Mouse (Mus musculus): Measurements from ENCODE around the gene Hnf4a. TPM values are rescaled to one million over a fixed set of nuclear protein-coding genes. Genes with fewer than 3 reads are reported as not detected.

Gene Hnf4a
- total and polyA plus RNA-seq, 3 experiments: 0.39 to 1.1 TPM; not detected in 1

- H3K9me3 ChIP-seq (replicated peaks; ENCODE audit: insufficient read depth, low read length): no peaks in the 10 kb centered on the region
- no peak overlapping the region for H3K27ac ChIP-seq (ENCODE audit: control insufficient read depth, low read depth, low read length)
- TF ChIP-seq ZC3H11A (IDR thresholded peaks at IDR 0.05; ENCODE audit: low read depth, low read length) (no peak), MAZ (IDR thresholded peaks at IDR 0.05; ENCODE audit: low read depth, low read length) (no peak), SIN3A (IDR thresholded peaks at IDR 0.05; ENCODE audit: low read length) (no peak)
- H3K4me1 ChIP-seq (ENCODE audit: control insufficient read depth in 1 of 2, insufficient read depth in 2 of 2, low read length in 2 of 2): peaks cover 6 to 14% of the 10 kb centered on the region in 2 experiments; a peak in 2 of 4 replicates
- H3K27me3 ChIP-seq (ENCODE audit: control insufficient read depth in 1 of 2, insufficient read depth in 2 of 2, low read length in 2 of 2): no peaks in the 10 kb centered on the region
- no peaks in the 10 kb centered on the region for H3K79me2 ChIP-seq (ENCODE audit: control insufficient read depth, insufficient read depth, low read length, poor library complexity)
- H3K36me3 ChIP-seq (ENCODE audit: control insufficient read depth in 1 of 2, insufficient read depth in 2 of 2, low read length in 2 of 2): peaks cover 0 to 9% of the 10 kb centered on the region in 2 experiments; a peak in 2 of 4 replicates
- peak overlapping the region; percentile 20; the same call in 1 of the 2 replicates for H3K9ac ChIP-seq (ENCODE audit: control insufficient read depth, low read depth, low read length, poor library complexity, severe bottlenecking)
- no peak overlapping the region for H3K4me3 ChIP-seq (ENCODE audit: control insufficient read depth in 1 of 2, insufficient read depth in 1 of 2, low read depth in 2 of 2, low read length in 2 of 2)
- no peak for DNase-seq (ENCODE audit: low read depth, low spot score)
Measured at GRCm38 (mm10) chr2:163590996-163591395, 84.4 kb downstream of the Hnf4a start.

- H3K36me3 ChIP-seq (ENCODE audit: control insufficient read depth in 1 of 2, insufficient read depth in 2 of 2, low read length in 2 of 2): peaks cover 0 to 10% of the 10 kb centered on the region in 2 experiments; a peak in 2 of 4 replicates
- peaks cover 10 to 11% of the 10 kb centered on the region in 2 experiments for H3K4me1 ChIP-seq (ENCODE audit: control insufficient read depth in 1 of 2, insufficient read depth in 2 of 2, low read length in 2 of 2)
- TF ChIP-seq USF2 (IDR thresholded peaks at IDR 0.05; ENCODE audit: borderline replicate concordance in 1 of 2, insufficient read depth in 1 of 2, low read depth in 1 of 2, low read length in 2 of 2) (no peak), HCFC1 (IDR thresholded peaks at IDR 0.05; ENCODE audit: low read depth, low read length) (no peak), CHD1 (IDR thresholded peaks at IDR 0.05; ENCODE audit: low read depth, low read length) (no peak), NRF1 (IDR thresholded peaks at IDR 0.05; ENCODE audit: insufficient read depth, low read depth, low read length, poor library complexity, severe bottlenecking) (no peak), EP300 (IDR thresholded peaks at IDR 0.05; ENCODE audit: low read depth in 1 of 2, low read length in 2 of 2) (no peak), ZC3H11A (IDR thresholded peaks at IDR 0.05; ENCODE audit: low read depth, low read length) (peak; percentile 36; the same call in 1 of the 2 replicates), RAD21 (IDR thresholded peaks at IDR 0.05; ENCODE audit: low read depth, low read length) (peak; percentile 50), POLR2AphosphoS5 (IDR thresholded peaks at IDR 0.05; ENCODE audit: borderline replicate concordance, low read depth, low read length) (no peak), ELF1 (IDR thresholded peaks at IDR 0.05; ENCODE audit: low read depth, low read length) (no peak), BHLHE40 (IDR thresholded peaks at IDR 0.05; ENCODE audit: borderline replicate concordance, low read depth, low read length) (no peak), MXI1 (IDR thresholded peaks at IDR 0.05; ENCODE audit: low read depth, low read length) (no peak), POLR2AphosphoS2 (IDR thresholded peaks at IDR 0.05; ENCODE audit: low read length) (no peak), MYC (IDR thresholded peaks at IDR 0.05; ENCODE audit: low read depth, low read length) (no peak), USF1 (IDR thresholded peaks at IDR 0.05; ENCODE audit: low read depth, low read length) (no peak), CTCF (IDR thresholded peaks at IDR 0.05 in 2 of 3, conservative IDR thresholded peaks at IDR 0.05 in 1 of 3; ENCODE audit: control insufficient read depth in 1 of 3, insufficient read depth in 1 of 3, low read depth in 2 of 3, low read length in 3 of 3, poor library complexity in 1 of 3, severe bottlenecking in 1 of 3) (peak; percentile 32 to 75 (median 59); a peak in 5 of 6 replicates), RCOR1 (IDR thresholded peaks at IDR 0.05; ENCODE audit: low read depth, low read length) (no peak), CHD2 (IDR thresholded peaks at IDR 0.05; ENCODE audit: low read length) (no peak), GATA1 (IDR thresholded peaks at IDR 0.05; ENCODE audit: low read depth, low read length) (no peak), SMC3 (IDR thresholded peaks at IDR 0.05; ENCODE audit: low read depth, low read length) (peak; percentile 71), GABPA (IDR thresholded peaks at IDR 0.05; ENCODE audit: low read depth, low read length) (no peak), MAZ (IDR thresholded peaks at IDR 0.05; ENCODE audit: low read depth, low read length) (no peak), UBTF (IDR thresholded peaks at IDR 0.05; ENCODE audit: borderline replicate concordance, insufficient read depth, low read depth, low read length) (no peak), ZNF384 (IDR thresholded peaks at IDR 0.05; ENCODE audit: low read depth, low read length) (peak; percentile 60; the same call in 1 of the 2 replicates)
- H3K27ac ChIP-seq (ENCODE audit: control insufficient read depth, low read depth, low read length): no peak overlapping the region
- H3K4me3 ChIP-seq (ENCODE audit: control insufficient read depth in 1 of 2, insufficient read depth in 1 of 2, low read depth in 2 of 2, low read length in 2 of 2): no peak overlapping the region
- H3K79me2 ChIP-seq (ENCODE audit: control insufficient read depth, insufficient read depth, low read length, poor library complexity): no peaks in the 10 kb centered on the region
- no peak overlapping the region for H3K9ac ChIP-seq (ENCODE audit: control insufficient read depth, low read depth, low read length, poor library complexity, severe bottlenecking)
- H3K9me3 ChIP-seq (replicated peaks; ENCODE audit: insufficient read depth, low read length): no peaks in the 10 kb centered on the region
- peak; percentile 72 for DNase-seq (ENCODE audit: low read depth, low spot score)
- no peaks in the 10 kb centered on the region for H3K27me3 ChIP-seq (ENCODE audit: control insufficient read depth in 1 of 2, insufficient read depth in 2 of 2, low read length in 2 of 2)
Measured at GRCm38 (mm10) chr2:163592084-163592483, 85.5 kb downstream of the Hnf4a start.

Data from MEL (cell line).